Mouse (Mus musculus) forebrain, embryonic 12.5 days (tissue): ENCODE data around the gene Klhl22. TPM values are rescaled to one million over a fixed set of nuclear protein-coding genes. Genes with fewer than 3 reads are reported as not detected.

Experiments used
- ATAC-seq: fragments of 200-750 bp; cut with Nextera tagmentation; 2 replicates; pipeline ENCODE4 v1.8.0; 2017; ENCODE audit warnings: moderate TSS enrichment; ENCODE audit not compliant: low FRiP score
- H3K27ac ChIP-seq: fragments of 300-500 bp; sonication (generic); 2 replicates; pipeline ENCODE4 v1.5.1; 2016; ENCODE audit warnings: mild to moderate bottlenecking
- H3K27me3 ChIP-seq: fragments of 300-500 bp; sonication (generic); 2 replicates; pipeline ENCODE4 v1.6.1; 2016; ENCODE audit warnings: mild to moderate bottlenecking
- H3K36me3 ChIP-seq: fragments of 300-500 bp; sonication (generic); replicated peaks from 2 replicates; pipeline ENCODE4 v1.6.1; 2016; ENCODE audit warnings: mild to moderate bottlenecking
- H3K4me1 ChIP-seq: fragments of 300-500 bp; sonication (generic); 2 replicates; pipeline ENCODE4 v1.6.1; 2016
- H3K4me2 ChIP-seq: fragments of 300-500 bp; sonication (generic); 2 replicates; pipeline ENCODE4 v1.6.1; 2016; ENCODE audit warnings: mild to moderate bottlenecking, moderate library complexity
- H3K4me3 ChIP-seq: fragments of 300-500 bp; sonication (generic); replicated peaks from 2 replicates; pipeline ENCODE4 v1.5.1; 2016; ENCODE audit warnings: mild to moderate bottlenecking
- H3K9ac ChIP-seq: fragments of 300-500 bp; sonication (generic); 2 replicates; pipeline ENCODE4 v1.6.1; 2016; ENCODE audit warnings: mild to moderate bottlenecking
- H3K9me3 ChIP-seq: fragments of 300-500 bp; sonication (generic); 2 replicates; pipeline ENCODE4 v1.6.1; 2016
- WGBS: fragments of 180-500 bp; shearing (Covaris S2); methylation state at CpG from one replicate; pipeline ENCODE4 v1.1.7; 2016; 5-methylcytosine and 5-hydroxymethylcytosine counted together
- polyA plus RNA-seq: library from polyadenylated mRNA; unstranded; fragments of >200 nt; fragmentation: Nextera tagmentation; extraction: Ambion mirVana; gene quantifications from 2 replicates; pipeline ENCODE4 v1.2.1, GENCODE M21; 2016

Gene Klhl22
- polyA plus RNA-seq, 1 experiment from 2014 or later, result 49.7 TPM

GRCm38 (mm10) chr16:17804982-17805381 lies 45.6 kb downstream of the Klhl22 start:
- H3K27ac ChIP-seq, result no peak overlapping the region
- no peaks in the 10 kb centered on the region for H3K9me3 ChIP-seq
- WGBS, result 5% methylated on average over 7 of the region's 7 CpGs
- peak overlapping the region; percentile 41 for H3K4me3 ChIP-seq
- H3K36me3 ChIP-seq, result no peaks in the 10 kb centered on the region
- H3K27me3 ChIP-seq, result peaks cover 90% of the 10 kb centered on the region
- 0 out of 2 replicates have a peak overlapping the region, but pooled peaks have one; percentile 42 for H3K9ac ChIP-seq
- no peak for ATAC-seq
- peak overlapping the region; percentile 61 for H3K4me2 ChIP-seq
- H3K4me1 ChIP-seq, result peaks cover 62% of the 10 kb centered on the region

- under 1% methylated on average over 50 of the region's 50 CpGs for WGBS
- ATAC-seq, result peak; percentile 44
- H3K4me1 ChIP-seq, result peaks cover 63% of the 10 kb centered on the region
- peak overlapping the region; percentile 66 for H3K4me3 ChIP-seq
- H3K9ac ChIP-seq, result peak overlapping the region; percentile 89
- no peaks in the 10 kb centered on the region for H3K9me3 ChIP-seq
- H3K36me3 ChIP-seq, result no peaks in the 10 kb centered on the region
- H3K27ac ChIP-seq, result peak overlapping the region; percentile 75
- peak overlapping the region; percentile 99 for H3K4me2 ChIP-seq
- peaks cover 87% of the 10 kb centered on the region for H3K27me3 ChIP-seq
These were observed 47.3 kb downstream of the Klhl22 start for GRCm38 (mm10) chr16:17806581-17807191.

GRCm38 (mm10) chr16:17807192-17808009 lies 48.0 kb downstream of the Klhl22 start:
- H3K9ac ChIP-seq, result peak overlapping the region; percentile 89
- H3K36me3 ChIP-seq, result no peaks in the 10 kb centered on the region
- peaks cover 57% of the 10 kb centered on the region for H3K4me1 ChIP-seq
- H3K27me3 ChIP-seq, result peaks cover 82% of the 10 kb centered on the region
- no peaks in the 10 kb centered on the region for H3K9me3 ChIP-seq
- peak overlapping the region; percentile 75 for H3K27ac ChIP-seq
- WGBS, result 3% methylated on average over 61 of the region's 73 CpGs
- peak; percentile 90 for ATAC-seq
- peak overlapping the region; percentile 99 for H3K4me2 ChIP-seq
- peak overlapping the region; percentile 66 for H3K4me3 ChIP-seq

- Histone ChIP-seq H3K27ac (peak overlapping the region; percentile 42; the same call in 1 of the 2 replicates), H3K4me1 (peaks cover 40% of the 10 kb centered on the region)
- WGBS, result 81% methylated on average over 4 of the region's 4 CpGs
These were observed 49.7 kb downstream of the Klhl22 start for GRCm38 (mm10) chr16:17809125-17809524.

GRCm38 (mm10) chr16:17809711-17810110 lies 50.3 kb downstream of the Klhl22 start:
- no peaks in the 10 kb centered on the region for H3K36me3 ChIP-seq
- H3K4me2 ChIP-seq, result no peak overlapping the region
- H3K4me1 ChIP-seq, result peaks cover 34% of the 10 kb centered on the region
- no peaks in the 10 kb centered on the region for H3K9me3 ChIP-seq
- H3K27me3 ChIP-seq, result peaks cover 81% of the 10 kb centered on the region
- 21% methylated on average over 7 of the region's 7 CpGs for WGBS
- no peak for ATAC-seq
- H3K9ac ChIP-seq, result no peak overlapping the region
- H3K27ac ChIP-seq, result peak overlapping the region; percentile 65
- H3K4me3 ChIP-seq, result no peak overlapping the region

More at GRCm38 (mm10) chr16:17809125-17809524, 49.7 kb downstream of the Klhl22 start:
- no peak overlapping the region for H3K4me3 ChIP-seq
- H3K27me3 ChIP-seq, result peaks cover 82% of the 10 kb centered on the region
- H3K4me2 ChIP-seq, result no peak overlapping the region
- H3K9ac ChIP-seq, result no peak overlapping the region
- no peak for ATAC-seq
- no peaks in the 10 kb centered on the region for H3K36me3 ChIP-seq
- H3K9me3 ChIP-seq, result no peaks in the 10 kb centered on the region

- Histone ChIP-seq H3K27ac (no peak overlapping the region), H3K4me2 (no peak overlapping the region), H3K4me3 (no peak overlapping the region), H3K36me3 (no peaks in the 10 kb centered on the region), H3K9ac (no peak overlapping the region), H3K4me1 (peaks cover 29% of the 10 kb centered on the region), H3K27me3 (peaks cover 81% of the 10 kb centered on the region), H3K9me3 (no peaks in the 10 kb centered on the region)
- no peak for ATAC-seq
- WGBS, result 7% methylated on average over 5 of the region's 5 CpGs
These were observed 52.7 kb downstream of the Klhl22 start for GRCm38 (mm10) chr16:17812120-17812519.

- H3K4me2 ChIP-seq, result no peak overlapping the region
- WGBS, result 63% methylated on average over 4 of the region's 4 CpGs
- H3K9ac ChIP-seq, result no peak overlapping the region
- no peaks in the 10 kb centered on the region for H3K9me3 ChIP-seq
- H3K27me3 ChIP-seq, result peaks cover 81% of the 10 kb centered on the region
- peaks cover 22% of the 10 kb centered on the region for H3K4me1 ChIP-seq
- H3K36me3 ChIP-seq, result no peaks in the 10 kb centered on the region
- no peak overlapping the region for H3K27ac ChIP-seq
- no peak overlapping the region for H3K4me3 ChIP-seq
- no peak for ATAC-seq
These were observed 53.8 kb downstream of the Klhl22 start for GRCm38 (mm10) chr16:17813173-17813572.

GRCm38 (mm10) chr16:17815411-17816402 lies 56.3 kb downstream of the Klhl22 start:
- 1% methylated on average over 63 of the region's 63 CpGs for WGBS
- H3K27me3 ChIP-seq, result peaks cover 62% of the 10 kb centered on the region

GRCm38 (mm10) chr16:17816528-17816927 lies 57.1 kb downstream of the Klhl22 start:
- no peak for ATAC-seq
- 84% methylated on average over 8 of the region's 8 CpGs for WGBS
- Histone ChIP-seq H3K9me3 (no peaks in the 10 kb centered on the region), H3K4me3 (no peak overlapping the region), H3K36me3 (no peaks in the 10 kb centered on the region), H3K4me1 (peaks cover 13% of the 10 kb centered on the region), H3K27ac (no peak overlapping the region), H3K4me2 (no peak overlapping the region), H3K27me3 (peaks cover 61% of the 10 kb centered on the region), H3K9ac (no peak overlapping the region)

More at GRCm38 (mm10) chr16:17815411-17816402, 56.3 kb downstream of the Klhl22 start:
- Histone ChIP-seq H3K4me3 (peak overlapping the region; percentile 51), H3K4me2 (peak overlapping the region; percentile 90), H3K36me3 (no peaks in the 10 kb centered on the region), H3K27ac (peak overlapping the region; percentile 56; the same call in 1 of the 2 replicates), H3K9ac (peak overlapping the region; percentile 69), H3K9me3 (no peaks in the 10 kb centered on the region), H3K4me1 (peaks cover 13% of the 10 kb centered on the region)
- ATAC-seq, result peak; percentile 85

GRCm38 (mm10) chr16:17826500-17826899 lies 67.1 kb downstream of the Klhl22 start:
- Histone ChIP-seq H3K27ac (no peak overlapping the region), H3K4me3 (no peak overlapping the region), H3K9me3 (no peaks in the 10 kb centered on the region), H3K36me3 (no peaks in the 10 kb centered on the region), H3K9ac (no peak overlapping the region), H3K4me2 (no peak overlapping the region), H3K27me3 (peaks cover 49% of the 10 kb centered on the region), H3K4me1 (no peaks in the 10 kb centered on the region)
- 82% methylated on average over 2 of the region's 2 CpGs for WGBS
- no peak for ATAC-seq

- Histone ChIP-seq H3K4me1 (peaks cover 5% of the 10 kb centered on the region), H3K4me3 (no peak overlapping the region), H3K36me3 (no peaks in the 10 kb centered on the region), H3K9me3 (no peaks in the 10 kb centered on the region), H3K27ac (no peak overlapping the region), H3K9ac (no peak overlapping the region), H3K27me3 (peaks cover 55% of the 10 kb centered on the region), H3K4me2 (no peak overlapping the region)
- no peak for ATAC-seq
- 83% methylated on average over 2 of the region's 2 CpGs for WGBS
These were observed 68.8 kb downstream of the Klhl22 start for GRCm38 (mm10) chr16:17828229-17828628.

GRCm38 (mm10) chr16:17828867-17829266 lies 69.4 kb downstream of the Klhl22 start:
- Histone ChIP-seq H3K4me1 (peaks cover 11% of the 10 kb centered on the region), H3K27ac (no peak overlapping the region), H3K4me3 (no peak overlapping the region), H3K4me2 (no peak overlapping the region), H3K9me3 (no peaks in the 10 kb centered on the region), H3K9ac (no peak overlapping the region), H3K36me3 (no peaks in the 10 kb centered on the region), H3K27me3 (peaks cover 61% of the 10 kb centered on the region)
- ATAC-seq, result no peak
- 62% methylated on average over 3 of the region's 3 CpGs for WGBS
